Mouse (Mus musculus) mesoderm, embryonic 11.5 days (tissue): ENCODE results near the gene Uqcrc1.

Experiments used
- DNase-seq: peaks from one replicate; pipeline ENCODE4 v3.0.0-alpha.2; 2012; ENCODE audit warnings: low read depth, low spot score

The Uqcrc1 gene

GRCm38 (mm10) chr9:108936418-108937364, at the start of gene Uqcrc1:
Gene Uqcrc1 (plus strand): TSS chr9:108936633.
- peak; percentile 100 for DNase-seq

- DNase-seq: no peak
These were observed 24.1 kb upstream of the Uqcrc1 start for GRCm38 (mm10) chr9:108912308-108912707.

GRCm38 (mm10) chr9:108913161-108913560, 23.3 kb upstream of the Uqcrc1 start:
- no peak for DNase-seq

- no peak for DNase-seq
These were observed 22.8 kb upstream of the Uqcrc1 start for GRCm38 (mm10) chr9:108913621-108914020.

- no peak for DNase-seq
These were observed 21.9 kb upstream of the Uqcrc1 start, which contains the start of gene Tmem89 for GRCm38 (mm10) chr9:108914491-108914890. Gene Tmem89 (plus strand): TSS chr9:108914619.

GRCm38 (mm10) chr9:108925897-108926296, 10.5 kb upstream of the Uqcrc1 start:
- no peak for DNase-seq

- no peak for DNase-seq
These were observed 8.0 kb upstream of the Uqcrc1 start for GRCm38 (mm10) chr9:108928424-108928823.

- DNase-seq: no peak
These were observed 442 bp upstream of the Uqcrc1 start for GRCm38 (mm10) chr9:108935991-108936390.

- DNase-seq: no peak
These were observed 8.7 kb downstream of the Uqcrc1 start for GRCm38 (mm10) chr9:108945111-108945510.

- no peak for DNase-seq
These were observed 9.2 kb downstream of the Uqcrc1 start for GRCm38 (mm10) chr9:108945608-108946007.

- peak; percentile 44 for DNase-seq
These were observed 13.0 kb downstream of the Uqcrc1 start for GRCm38 (mm10) chr9:108949231-108949966.

GRCm38 (mm10) chr9:108949967-108950728, 13.7 kb downstream of the Uqcrc1 start:
- no peak for DNase-seq

GRCm38 (mm10) chr9:108953081-108953636, 16.7 kb downstream of the Uqcrc1 start, which contains the start of gene Col7a1:
Gene Col7a1 (plus strand): TSS chr9:108953586.
- no peak for DNase-seq

GRCm38 (mm10) chr9:108955241-108955640, 18.8 kb downstream of the Uqcrc1 start:
- DNase-seq: no peak

GRCm38 (mm10) chr9:108955846-108956245, 19.4 kb downstream of the Uqcrc1 start:
- DNase-seq: no peak

GRCm38 (mm10) chr9:108963577-108963976, 27.1 kb downstream of the Uqcrc1 start:
- no peak for DNase-seq

GRCm38 (mm10) chr9:108964338-108964737, 27.9 kb downstream of the Uqcrc1 start:
- DNase-seq: no peak

GRCm38 (mm10) chr9:108970623-108971022, 34.2 kb downstream of the Uqcrc1 start:
- no peak for DNase-seq

GRCm38 (mm10) chr9:108976483-108976882, 40.0 kb downstream of the Uqcrc1 start:
- DNase-seq: no peak

GRCm38 (mm10) chr9:108977966-108978365, 41.5 kb downstream of the Uqcrc1 start:
- DNase-seq: no peak

- DNase-seq: no peak
These were observed 46.1 kb downstream of the Uqcrc1 start for GRCm38 (mm10) chr9:108982498-108982897.
